Mouse (Mus musculus): Measurements from ENCODE around the gene Alg5. TPM values are rescaled to one million over a fixed set of nuclear protein-coding genes. Genes with fewer than 3 reads are reported as not detected.

Gene Alg5
- total RNA-seq, 1 experiment: 38.1 TPM

- TF ChIP-seq HCFC1 (IDR thresholded peaks at IDR 0.05; ENCODE audit: borderline replicate concordance, insufficient read depth, low read length) (no peak), CHD2 (IDR thresholded peaks at IDR 0.05; ENCODE audit: low read depth, low read length) (no peak), MAFK (IDR thresholded peaks at IDR 0.05; ENCODE audit: insufficient read depth, low read depth, low read length) (no peak), ZC3H11A (IDR thresholded peaks at IDR 0.05; ENCODE audit: borderline replicate concordance, low read depth, low read length) (no peak), ZNF384 (IDR thresholded peaks at IDR 0.05; ENCODE audit: low read depth, low read length) (no peak)
- Histone ChIP-seq H3K27ac (ENCODE audit: insufficient read depth, low read depth, low read length, poor library complexity, severe bottlenecking) (no peak overlapping the region), H3K36me3 (ENCODE audit: control insufficient read depth, insufficient read depth, low read length, poor library complexity, severe bottlenecking) (no peaks in the 10 kb centered on the region), H3K9ac (ENCODE audit: insufficient read depth, low read depth, low read length, poor library complexity, severe bottlenecking) (no peak overlapping the region), H3K4me1 (ENCODE audit: control insufficient read depth in 2 of 2, insufficient read depth in 2 of 2, low read length in 2 of 2, poor library complexity in 1 of 2) (no peaks in the 10 kb centered on the region; a peak in 1 of 4 replicates), H3K9me3 (ENCODE audit: control insufficient read depth, insufficient read depth, low read depth, low read length) (no peaks in the 10 kb centered on the region), H3K4me3 (ENCODE audit: insufficient read depth in 1 of 2, low read depth in 1 of 2, low read length in 2 of 2, poor library complexity in 1 of 2, severe bottlenecking in 1 of 2) (no peak overlapping the region)
- DNase-seq (ENCODE audit: low read depth, low spot score): no peak
- in situ Hi-C loops (cut with MboI; ENCODE audit: low sequenced_read_pairs in 2 of 2, unreplicated experiment in 2 of 2): no loop called here
These were observed 56.7 kb downstream of the Alg5 start for GRCm38 (mm10) chr3:54791822-54792677.

GRCm38 (mm10) chr3:54793762-54794161 lies 58.4 kb downstream of the Alg5 start:
- Histone ChIP-seq H3K27ac (ENCODE audit: insufficient read depth, low read depth, low read length, poor library complexity, severe bottlenecking) (no peak overlapping the region), H3K36me3 (ENCODE audit: control insufficient read depth, insufficient read depth, low read length, poor library complexity, severe bottlenecking) (no peaks in the 10 kb centered on the region), H3K9me3 (ENCODE audit: control insufficient read depth, insufficient read depth, low read depth, low read length) (no peaks in the 10 kb centered on the region), H3K4me1 (ENCODE audit: control insufficient read depth in 2 of 2, insufficient read depth in 2 of 2, low read length in 2 of 2, poor library complexity in 1 of 2) (peaks cover 0 to 5% of the 10 kb centered on the region in 2 experiments; a peak in 1 of 4 replicates), H3K4me3 (ENCODE audit: insufficient read depth in 1 of 2, low read depth in 1 of 2, low read length in 2 of 2, poor library complexity in 1 of 2, severe bottlenecking in 1 of 2) (no peak overlapping the region), H3K9ac (ENCODE audit: insufficient read depth, low read depth, low read length, poor library complexity, severe bottlenecking) (no peak overlapping the region)
- DNase-seq (ENCODE audit: low read depth, low spot score): no peak
- TF ChIP-seq CHD2 (IDR thresholded peaks at IDR 0.05; ENCODE audit: low read depth, low read length) (no peak), MAFK (IDR thresholded peaks at IDR 0.05; ENCODE audit: insufficient read depth, low read depth, low read length) (no peak), HCFC1 (IDR thresholded peaks at IDR 0.05; ENCODE audit: borderline replicate concordance, insufficient read depth, low read length) (no peak), ZC3H11A (IDR thresholded peaks at IDR 0.05; ENCODE audit: borderline replicate concordance, low read depth, low read length) (no peak), ZNF384 (IDR thresholded peaks at IDR 0.05; ENCODE audit: low read depth, low read length) (no peak)
- in situ Hi-C loops (cut with MboI; ENCODE audit: low sequenced_read_pairs in 2 of 2, unreplicated experiment in 2 of 2): no loop called here

- TF ChIP-seq MAFK (IDR thresholded peaks at IDR 0.05; ENCODE audit: insufficient read depth, low read depth, low read length) (no peak), ZC3H11A (IDR thresholded peaks at IDR 0.05; ENCODE audit: borderline replicate concordance, low read depth, low read length) (no peak), ZNF384 (IDR thresholded peaks at IDR 0.05; ENCODE audit: low read depth, low read length) (no peak), CHD2 (IDR thresholded peaks at IDR 0.05; ENCODE audit: low read depth, low read length) (no peak), HCFC1 (IDR thresholded peaks at IDR 0.05; ENCODE audit: borderline replicate concordance, insufficient read depth, low read length) (no peak)
- Histone ChIP-seq H3K36me3 (ENCODE audit: control insufficient read depth, insufficient read depth, low read length, poor library complexity, severe bottlenecking) (no peaks in the 10 kb centered on the region), H3K4me1 (ENCODE audit: control insufficient read depth in 2 of 2, insufficient read depth in 2 of 2, low read length in 2 of 2, poor library complexity in 1 of 2) (peaks cover 0 to 5% of the 10 kb centered on the region in 2 experiments; a peak in 1 of 4 replicates), H3K4me3 (ENCODE audit: insufficient read depth in 1 of 2, low read depth in 1 of 2, low read length in 2 of 2, poor library complexity in 1 of 2, severe bottlenecking in 1 of 2) (no peak overlapping the region), H3K9me3 (ENCODE audit: control insufficient read depth, insufficient read depth, low read depth, low read length) (no peaks in the 10 kb centered on the region), H3K9ac (ENCODE audit: insufficient read depth, low read depth, low read length, poor library complexity, severe bottlenecking) (no peak overlapping the region), H3K27ac (ENCODE audit: insufficient read depth, low read depth, low read length, poor library complexity, severe bottlenecking) (no peak overlapping the region)
- no peak for DNase-seq (ENCODE audit: low read depth, low spot score)
- in situ Hi-C loops (cut with MboI; ENCODE audit: low sequenced_read_pairs in 2 of 2, unreplicated experiment in 2 of 2): no loop called here
These were observed 60.0 kb downstream of the Alg5 start for GRCm38 (mm10) chr3:54795379-54795778.

GRCm38 (mm10) chr3:54795806-54796205 lies 60.5 kb downstream of the Alg5 start:
- Histone ChIP-seq H3K27ac (ENCODE audit: insufficient read depth, low read depth, low read length, poor library complexity, severe bottlenecking) (no peak overlapping the region), H3K4me1 (ENCODE audit: control insufficient read depth in 2 of 2, insufficient read depth in 2 of 2, low read length in 2 of 2, poor library complexity in 1 of 2) (peaks cover 0 to 5% of the 10 kb centered on the region in 2 experiments; a peak in 1 of 4 replicates), H3K9me3 (ENCODE audit: control insufficient read depth, insufficient read depth, low read depth, low read length) (no peaks in the 10 kb centered on the region), H3K36me3 (ENCODE audit: control insufficient read depth, insufficient read depth, low read length, poor library complexity, severe bottlenecking) (no peaks in the 10 kb centered on the region), H3K9ac (ENCODE audit: insufficient read depth, low read depth, low read length, poor library complexity, severe bottlenecking) (no peak overlapping the region), H3K4me3 (ENCODE audit: insufficient read depth in 1 of 2, low read depth in 1 of 2, low read length in 2 of 2, poor library complexity in 1 of 2, severe bottlenecking in 1 of 2) (no peak overlapping the region)
- TF ChIP-seq CHD2 (IDR thresholded peaks at IDR 0.05; ENCODE audit: low read depth, low read length): no peak
- TF ChIP-seq HCFC1 (IDR thresholded peaks at IDR 0.05; ENCODE audit: borderline replicate concordance, insufficient read depth, low read length): no peak
- no peak for TF ChIP-seq ZC3H11A (IDR thresholded peaks at IDR 0.05; ENCODE audit: borderline replicate concordance, low read depth, low read length)
- TF ChIP-seq ZNF384 (IDR thresholded peaks at IDR 0.05; ENCODE audit: low read depth, low read length): no peak
- no peak for TF ChIP-seq MAFK (IDR thresholded peaks at IDR 0.05; ENCODE audit: insufficient read depth, low read depth, low read length)
- in situ Hi-C loops (cut with MboI; ENCODE audit: low sequenced_read_pairs in 2 of 2, unreplicated experiment in 2 of 2): no loop called here
- DNase-seq (ENCODE audit: low read depth, low spot score): no peak

Data from ES-E14 (cell line).